Mouse (Mus musculus) duodenum, adult 2 months (tissue): Measurements from ENCODE around the gene Hmgcll1. TPM values are rescaled to one million over a fixed set of nuclear protein-coding genes. Genes with fewer than 3 reads are reported as not detected.

ENCODE experiments used
- polyA plus RNA-seq: library from polyadenylated mRNA; depleted of rRNA; stranded (reverse); fragments of >200 nt; gene quantifications from 2 replicates; pipeline ENCODE4 v1.2.3, GENCODE M21; 2012; ENCODE audit warnings: low replicate concordance; rRNA removed

Gene Hmgcll1
- 0.14 TPM in 1 of 2 replicates, not detected in the other for polyA plus RNA-seq

DNA sequence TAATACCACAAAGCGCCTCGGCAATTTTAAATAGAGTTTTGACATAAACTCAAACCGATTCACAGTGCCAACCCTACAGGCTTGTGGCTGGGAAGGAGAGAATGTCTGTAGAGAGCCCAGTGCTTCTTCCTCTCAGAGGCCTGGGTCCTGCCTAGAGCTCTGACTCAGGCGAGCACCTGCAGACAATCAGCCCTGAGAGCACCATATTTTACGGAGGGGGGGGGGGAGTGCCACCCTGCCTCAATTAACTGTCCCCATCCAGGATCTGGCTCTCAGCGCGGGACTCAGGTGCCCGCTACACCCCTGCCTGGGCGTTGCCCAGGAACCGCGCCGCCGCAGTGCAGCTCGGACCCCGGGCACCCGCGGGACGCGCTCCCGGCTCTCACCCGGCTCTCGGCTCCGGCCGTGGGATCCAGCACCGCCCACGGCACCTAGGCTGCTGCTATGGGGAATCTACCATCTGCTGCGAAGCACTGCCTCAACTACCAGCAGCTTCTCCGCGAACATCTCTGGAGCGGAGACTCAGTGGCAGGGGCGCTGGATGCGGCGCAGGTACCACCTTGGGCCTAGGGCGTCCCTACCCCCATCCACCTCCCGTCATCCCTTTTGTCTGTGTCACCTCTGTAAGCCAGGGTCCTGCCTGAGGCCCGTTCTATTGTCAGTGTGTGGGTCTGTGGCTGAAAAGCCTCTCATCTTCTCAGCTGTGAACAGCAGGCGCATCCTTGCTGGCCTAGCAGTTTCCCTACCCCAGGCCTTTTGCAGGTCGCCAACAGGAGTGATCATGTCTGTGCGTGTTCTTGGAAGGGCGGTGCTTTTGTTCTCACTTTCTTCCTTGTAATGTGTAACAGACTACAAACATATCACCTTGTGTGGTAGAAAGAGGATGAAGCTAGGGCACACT is at the start of gene Hmgcll1:
Hmgcll1 (plus strand) TSS at position 225 of the 901 bp plus-strand sequence.

Other genes with a start within 250 kb of the Hmgcll1 start
- gene Bmp5, start 239.5 kb upstream of the Hmgcll1 start, polyA plus RNA-seq = 0.59 and 0.82 TPM in 2 replicates
- gene Gfral, start 198.8 kb downstream of the Hmgcll1 start, polyA plus RNA-seq = not detected in 2 replicates